Mouse (Mus musculus): ENCODE data around the gene Pbx4.

Pbx4 gene

GRCm38 (mm10) chr8:69899876-69900275 is 67.6 kb downstream of the Pbx4 start:
- no peak for DNase-seq (ENCODE audit: low read depth, low spot score)

GRCm38 (mm10) chr8:69900895-69901451 is 68.7 kb downstream of the Pbx4 start:
- DNase-seq (ENCODE audit: low read depth, low spot score): no peak

GRCm38 (mm10) chr8:69901484-69902162 is 69.3 kb downstream of the Pbx4 start:
- peak; percentile 99 for DNase-seq (ENCODE audit: low read depth, low spot score)

DNA sequence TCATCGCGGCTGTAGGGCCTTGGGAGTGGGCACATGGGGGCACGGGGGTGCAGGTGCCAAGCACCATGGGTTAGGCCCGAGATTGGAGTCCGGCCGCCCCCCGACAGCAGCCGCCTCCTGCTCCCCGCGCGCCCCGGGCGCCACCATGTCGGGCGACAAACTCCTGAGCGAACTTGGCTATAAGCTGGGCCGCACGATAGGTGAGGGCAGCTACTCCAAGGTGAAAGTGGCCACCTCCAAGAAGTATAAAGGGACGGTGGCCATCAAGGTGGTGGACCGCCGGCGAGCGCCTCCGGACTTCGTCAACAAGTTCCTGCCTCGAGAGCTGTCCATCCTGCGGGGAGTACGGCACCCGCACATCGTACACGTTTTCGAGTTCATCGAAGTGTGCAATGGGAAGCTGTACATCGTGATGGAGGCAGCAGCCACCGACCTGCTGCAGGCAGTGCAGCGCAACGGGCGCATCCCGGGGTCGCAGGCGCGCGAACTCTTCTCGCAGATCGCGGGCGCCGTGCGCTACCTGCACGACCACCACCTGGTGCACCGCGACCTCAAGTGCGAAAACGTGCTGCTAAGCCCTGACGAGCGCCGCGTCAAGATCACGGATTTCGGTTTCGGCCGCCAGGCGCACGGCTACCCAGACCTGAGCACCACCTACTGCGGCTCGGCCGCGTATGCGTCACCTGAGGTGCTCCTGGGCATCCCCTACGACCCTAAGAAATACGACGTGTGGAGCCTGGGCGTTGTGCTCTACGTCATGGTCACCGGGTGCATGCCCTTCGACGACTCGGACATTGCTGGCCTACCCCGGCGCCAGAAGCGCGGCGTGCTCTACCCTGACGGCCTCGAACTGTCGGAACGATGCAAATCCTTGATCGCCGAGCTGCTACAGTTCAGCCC is 70.1 kb downstream of the Pbx4 start, which contains the start of the genes Tssk6, Ndufa13 and Yjefn3:
Gene Tssk6, plus strand, starts transcription at position 22 of the 900 bp plus-strand sequence.
Gene Ndufa13, minus strand, starts transcription at position 396 of the 900 bp plus-strand sequence.
Gene Yjefn3, minus strand, starts transcription at position 550 of the 900 bp plus-strand sequence.
- no peak for DNase-seq (ENCODE audit: low read depth, low spot score)

GRCm38 (mm10) chr8:69903063-69903542 is 70.8 kb downstream of the Pbx4 start:
- DNase-seq (ENCODE audit: low read depth, low spot score): peak; percentile 100

- no peak for DNase-seq (ENCODE audit: low read depth, low spot score)
Measured at GRCm38 (mm10) chr8:69904096-69904495, 71.8 kb downstream of the Pbx4 start.

DNA sequence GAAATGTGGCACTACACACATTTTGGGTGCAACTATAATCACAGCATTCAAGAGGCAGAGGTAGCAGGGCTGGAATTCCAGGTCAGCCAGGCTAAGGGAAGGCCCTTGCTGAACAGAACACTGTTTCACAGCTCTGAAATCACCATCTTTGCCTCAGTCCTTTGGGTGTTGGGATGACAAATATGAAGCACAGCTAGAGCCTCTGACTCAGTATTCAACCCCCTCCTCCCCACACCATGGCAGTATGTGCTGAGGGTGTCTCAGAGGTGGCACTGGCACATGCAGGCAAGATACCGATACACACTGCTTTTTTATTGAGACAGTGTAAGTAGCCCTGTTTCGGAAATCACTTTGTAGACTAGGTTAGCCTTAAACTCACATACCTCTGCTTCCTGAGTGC is 74.0 kb downstream of the Pbx4 start:
- no peak for DNase-seq (ENCODE audit: low read depth, low spot score)

- DNase-seq (ENCODE audit: low read depth, low spot score): no peak
Measured at GRCm38 (mm10) chr8:69907106-69907505, 74.8 kb downstream of the Pbx4 start.

DNA sequence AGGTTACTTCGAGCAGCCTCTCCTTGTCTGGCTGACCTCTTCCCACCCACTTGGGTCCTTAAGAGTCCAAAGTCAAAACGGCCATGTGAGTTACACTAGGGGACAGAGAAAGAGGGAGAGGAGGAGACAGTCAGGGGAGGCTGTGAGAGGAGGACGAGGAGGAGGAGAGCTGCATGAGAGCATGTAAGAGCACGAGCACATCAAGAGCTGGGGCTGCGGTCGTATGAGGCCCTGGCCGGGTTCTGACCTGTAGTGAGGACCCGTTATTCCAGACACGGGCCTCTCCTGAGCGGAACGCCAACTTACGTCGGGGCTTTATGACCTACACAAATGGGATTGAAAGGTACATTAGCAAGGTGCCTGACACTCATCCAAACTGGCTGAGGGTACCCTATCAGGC is 79.6 kb downstream of the Pbx4 start:
- no peak for DNase-seq (ENCODE audit: low read depth, low spot score)

DNA sequence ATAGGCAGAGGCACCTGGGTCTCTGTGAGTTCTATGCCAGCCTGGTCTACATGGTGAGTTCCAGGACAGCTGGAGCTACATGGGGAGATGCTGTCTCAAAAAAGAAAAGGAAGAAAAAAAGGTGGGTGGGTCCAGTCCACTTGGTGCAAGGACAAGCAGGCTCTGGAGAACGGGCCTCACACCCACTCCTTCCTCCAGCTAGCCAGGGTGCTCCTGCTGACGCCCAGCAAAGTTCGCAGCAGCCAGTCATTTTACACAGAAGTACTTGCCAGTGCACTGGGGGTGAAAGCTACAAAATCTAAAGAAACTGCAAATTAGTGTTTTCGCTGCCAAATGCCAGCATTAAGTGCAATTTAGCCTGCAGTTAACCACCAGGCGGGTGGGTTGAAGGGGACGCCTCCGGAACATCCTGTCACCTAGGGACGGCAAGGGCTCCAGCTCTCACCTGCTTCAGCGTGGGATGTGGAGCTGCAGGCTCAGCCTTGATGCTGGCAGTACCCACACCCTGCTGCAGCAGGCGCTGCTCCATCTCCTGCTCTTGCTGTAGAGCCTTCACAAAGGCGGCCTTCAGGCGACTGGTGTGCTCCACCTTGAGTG is 80.3 kb downstream of the Pbx4 start:
- no peak for DNase-seq (ENCODE audit: low read depth, low spot score)

GRCm38 (mm10) chr8:69914526-69914925 is 82.2 kb downstream of the Pbx4 start:
- DNase-seq (ENCODE audit: low read depth, low spot score): no peak

DNA sequence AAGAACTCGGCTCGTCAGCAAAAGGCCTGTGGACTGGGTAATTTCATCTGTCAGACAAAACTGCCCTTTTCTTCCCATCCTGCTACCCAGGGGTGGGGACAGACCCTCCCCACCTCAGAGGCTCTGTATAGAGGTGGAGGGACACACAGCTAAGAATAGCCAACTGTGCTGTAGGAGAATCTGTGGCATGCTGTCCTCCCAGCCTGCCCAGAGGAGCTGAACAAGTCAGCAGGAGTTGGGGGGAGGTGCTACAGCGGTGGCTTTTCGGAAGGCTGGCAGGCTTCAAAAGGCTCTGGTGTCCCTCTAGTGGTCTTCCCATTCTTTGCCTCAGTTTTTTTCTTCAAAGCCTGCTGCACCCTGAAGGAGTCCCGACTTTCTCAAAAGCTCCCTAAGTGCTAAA is 83.5 kb downstream of the Pbx4 start:
- DNase-seq (ENCODE audit: low read depth, low spot score): no peak

GRCm38 (mm10) chr8:69918506-69918905 is 86.2 kb downstream of the Pbx4 start:
- DNase-seq (ENCODE audit: low read depth, low spot score): no peak

GRCm38 (mm10) chr8:69919010-69919409 is 86.7 kb downstream of the Pbx4 start:
- peak; percentile 79 for DNase-seq (ENCODE audit: low read depth, low spot score)

DNA sequence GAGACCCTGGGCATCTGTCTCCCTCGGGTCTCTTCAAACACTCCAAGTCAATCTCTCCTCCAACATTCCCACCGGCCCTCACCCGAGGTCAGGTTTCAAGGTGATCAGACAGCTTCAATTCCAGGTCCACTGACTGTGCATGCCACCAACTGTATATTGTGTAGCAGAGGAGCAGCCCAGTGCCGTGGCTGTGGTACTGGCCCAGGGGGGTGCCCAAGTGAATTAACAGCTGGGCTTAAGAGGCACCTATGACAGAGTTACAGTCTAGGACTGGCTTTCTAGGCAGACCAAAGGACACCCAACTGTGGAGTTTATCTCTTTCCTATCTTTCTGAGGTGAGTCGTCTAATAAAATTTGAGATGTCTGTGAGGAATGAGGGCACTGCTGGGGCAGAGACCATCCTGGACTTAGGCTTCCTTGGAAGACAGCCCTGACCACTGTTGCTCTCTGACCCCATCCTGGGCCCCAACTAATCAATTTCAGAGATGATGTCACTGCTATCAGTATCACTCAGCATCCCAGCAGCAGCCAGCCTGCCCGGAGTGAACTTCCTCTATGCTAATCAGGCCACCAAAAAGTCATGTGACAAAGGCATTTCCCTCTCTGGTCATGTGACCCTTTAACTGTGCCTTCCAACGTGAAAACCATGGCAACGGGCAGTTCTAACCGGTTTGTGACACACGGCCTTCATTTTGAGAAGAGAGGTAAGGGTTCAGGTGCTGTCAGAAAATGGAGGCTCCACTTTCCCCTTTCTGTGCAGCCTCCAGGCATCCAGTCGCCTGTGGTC is 87.8 kb downstream of the Pbx4 start:
- peak; percentile 75 for DNase-seq (ENCODE audit: low read depth, low spot score)

DNA sequence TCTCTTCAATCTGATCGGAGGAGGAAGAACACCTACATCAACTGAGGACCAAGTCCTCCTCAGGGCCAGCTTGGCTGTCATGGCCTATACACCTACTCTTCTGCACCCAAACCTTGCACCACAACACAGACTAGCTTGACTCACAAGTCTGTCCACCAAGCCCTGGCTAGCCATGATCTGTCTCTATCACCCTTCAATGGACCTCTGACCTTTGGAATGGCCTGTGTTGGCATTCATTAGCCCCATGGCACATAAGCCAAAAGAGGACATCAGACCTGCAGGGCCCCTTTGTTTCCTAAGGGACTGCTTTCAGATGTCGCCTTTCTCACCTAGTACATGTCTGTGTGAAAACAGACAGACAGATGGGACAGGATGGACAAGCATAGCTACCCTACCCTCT is 88.8 kb downstream of the Pbx4 start:
- no peak for DNase-seq (ENCODE audit: low read depth, low spot score)
